Mouse (Mus musculus) right cerebral cortex, adult 18-20 months (tissue): ENCODE measurements around the gene Timm10.

Experiments
- DNase-seq: peaks from one replicate; pipeline ENCODE4 v3.0.0; 2022; ENCODE audit warnings: mixed read lengths

The Timm10 gene

GRCm38 (mm10) chr2:84822552-84822951 lies 4.2 kb upstream of the Timm10 start, which contains the start of gene Smtnl1:
Gene Smtnl1 (minus strand): TSS chr2:84822652.
- DNase-seq = no peak

GRCm38 (mm10) chr2:84823237-84823636 lies 3.6 kb upstream of the Timm10 start:
- no peak for DNase-seq

DNA sequence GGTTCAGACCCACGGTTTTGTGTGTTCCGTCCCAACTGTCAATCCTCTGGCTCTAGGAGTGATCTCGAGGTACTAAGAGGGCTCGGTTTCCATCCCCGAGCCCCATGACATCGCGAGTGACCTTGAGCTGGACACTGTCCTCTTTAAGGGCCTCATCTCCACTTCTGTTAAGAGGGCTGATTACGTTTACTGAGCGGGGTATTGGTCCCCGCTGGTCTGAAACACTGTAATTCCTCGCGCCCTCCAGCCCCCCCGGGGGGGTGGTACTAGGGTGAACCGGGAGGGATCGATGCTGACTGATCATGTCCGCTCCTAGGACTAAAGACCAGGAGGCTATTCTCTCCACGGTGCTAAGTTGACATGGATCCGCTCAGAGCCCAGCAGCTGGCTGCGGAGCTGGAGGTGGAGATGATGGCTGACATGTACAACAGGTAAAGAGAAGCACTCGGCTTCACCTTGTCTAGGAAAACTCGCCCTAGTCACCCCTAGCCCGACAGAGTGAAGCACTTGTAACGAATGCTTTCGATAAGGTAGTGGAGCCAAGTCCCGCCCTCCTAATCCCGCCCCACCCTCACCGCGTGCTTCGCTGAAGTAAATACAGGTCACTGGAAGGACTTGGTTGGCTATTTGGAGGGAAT lies 605 bp downstream of the Timm10 start:
- DNase-seq = no peak

GRCm38 (mm10) chr2:84831666-84832391 lies 5.0 kb downstream of the Timm10 start:
- DNase-seq = peak; percentile 87

DNA sequence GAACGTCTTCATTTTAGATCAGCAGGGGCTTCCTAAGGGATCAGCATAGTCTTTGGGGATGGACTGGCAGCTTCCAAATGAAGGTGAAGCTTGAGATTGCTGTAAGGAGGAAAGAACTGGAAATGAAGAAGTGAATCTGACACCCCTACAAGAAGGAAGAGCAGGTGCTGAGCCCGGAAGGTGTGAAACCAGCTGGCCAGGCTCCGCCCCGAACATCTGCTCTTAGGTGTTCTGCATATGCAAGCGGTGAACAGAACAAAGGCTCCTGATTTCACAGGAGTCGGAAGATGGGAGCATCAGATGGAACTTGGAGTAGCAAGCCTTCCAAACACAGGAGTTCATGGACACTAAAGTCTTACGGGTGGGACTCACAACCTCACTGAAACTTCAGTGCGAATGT lies 10.3 kb downstream of the Timm10 start:
- DNase-seq = no peak

- DNase-seq = no peak
These were observed 11.2 kb downstream of the Timm10 start for GRCm38 (mm10) chr2:84837817-84838592.

- no peak for DNase-seq
These were observed 11.8 kb downstream of the Timm10 start, which contains the start of gene Slc43a1 for GRCm38 (mm10) chr2:84838593-84838949. Gene Slc43a1 (plus strand): TSS chr2:84838850.

DNA sequence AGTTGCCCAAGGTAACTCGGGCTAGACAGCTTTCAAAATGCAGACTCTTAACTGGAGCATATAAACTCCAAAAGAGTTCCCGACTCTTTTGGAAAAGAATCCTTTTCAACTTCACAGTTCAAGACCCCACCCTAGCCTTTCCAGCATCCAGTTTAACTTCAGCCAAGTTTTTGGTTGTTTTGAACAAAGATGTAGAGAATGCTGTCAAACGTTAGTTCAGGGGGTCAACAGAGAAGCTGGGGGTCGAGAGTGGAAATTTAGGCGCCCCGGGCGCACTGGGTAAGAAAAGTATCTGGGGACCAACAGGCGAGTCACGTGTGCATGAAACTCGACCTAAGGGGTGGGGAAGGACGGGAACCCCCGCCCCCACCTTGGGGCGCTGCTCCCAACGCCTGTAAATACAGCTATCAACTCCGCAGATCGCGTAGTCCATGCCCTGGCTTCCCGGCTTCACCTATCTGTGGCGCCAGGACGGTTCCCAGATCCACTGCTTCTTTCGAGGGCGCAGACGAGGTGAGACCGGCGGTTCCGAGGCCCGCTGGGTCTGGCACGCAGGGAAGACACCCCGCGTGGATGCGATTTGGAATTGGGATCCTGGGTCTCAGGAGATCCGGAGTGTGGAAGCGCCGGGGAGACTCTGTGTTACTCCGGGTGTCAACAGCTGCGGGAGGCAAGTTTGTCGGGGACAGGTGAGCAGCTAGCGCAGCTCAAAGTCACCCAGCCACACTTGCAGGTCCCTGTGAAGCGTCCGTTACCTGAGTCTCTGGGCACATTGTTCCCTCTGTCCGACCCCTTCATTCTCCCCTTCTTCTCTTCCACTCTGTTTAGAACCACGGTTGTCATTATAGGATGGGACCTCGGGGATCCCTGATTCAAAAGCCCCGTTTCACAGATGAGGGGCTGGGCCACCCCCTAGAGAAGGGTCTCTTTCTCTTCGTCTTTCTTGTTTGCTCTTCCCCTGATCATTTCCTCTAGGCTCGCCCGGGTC lies 12.5 kb downstream of the Timm10 start:
- DNase-seq = no peak

DNA sequence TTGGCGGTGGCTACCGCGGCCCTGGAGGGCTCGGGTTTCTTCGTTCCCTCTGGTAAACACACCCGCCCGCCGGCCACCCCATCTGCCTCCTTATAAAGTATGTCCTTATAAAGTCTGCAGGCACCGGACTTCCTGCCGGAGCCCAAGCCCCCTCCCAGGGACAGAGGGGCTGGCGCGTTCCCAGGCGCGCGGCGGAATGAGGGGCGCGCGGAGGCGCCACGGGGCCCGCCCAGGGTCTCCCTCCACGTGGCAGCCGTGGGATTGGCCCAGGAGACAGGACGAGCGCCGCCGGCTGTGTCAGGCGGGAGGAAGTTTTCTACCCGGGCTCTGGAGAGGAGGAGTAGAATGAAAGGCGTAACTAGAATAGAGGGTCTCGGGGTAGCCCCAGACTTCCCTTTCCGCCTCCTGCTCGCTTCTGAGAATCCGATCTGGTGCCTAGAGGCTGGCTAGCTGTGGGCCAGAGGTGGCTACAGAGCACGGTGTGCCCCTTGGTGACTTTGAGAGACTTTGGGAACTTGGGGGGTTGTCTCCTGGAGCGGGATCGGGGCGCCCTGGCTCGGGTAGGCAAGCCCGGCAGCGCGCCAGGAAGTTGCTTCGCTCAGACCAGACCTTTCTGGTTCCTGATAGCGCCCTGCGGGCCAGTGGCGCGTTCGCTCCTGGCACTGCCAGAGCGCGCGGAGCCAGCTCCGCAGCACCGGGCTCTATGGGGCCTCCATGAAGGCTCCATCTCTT lies 13.4 kb downstream of the Timm10 start:
- DNase-seq = no peak

DNA sequence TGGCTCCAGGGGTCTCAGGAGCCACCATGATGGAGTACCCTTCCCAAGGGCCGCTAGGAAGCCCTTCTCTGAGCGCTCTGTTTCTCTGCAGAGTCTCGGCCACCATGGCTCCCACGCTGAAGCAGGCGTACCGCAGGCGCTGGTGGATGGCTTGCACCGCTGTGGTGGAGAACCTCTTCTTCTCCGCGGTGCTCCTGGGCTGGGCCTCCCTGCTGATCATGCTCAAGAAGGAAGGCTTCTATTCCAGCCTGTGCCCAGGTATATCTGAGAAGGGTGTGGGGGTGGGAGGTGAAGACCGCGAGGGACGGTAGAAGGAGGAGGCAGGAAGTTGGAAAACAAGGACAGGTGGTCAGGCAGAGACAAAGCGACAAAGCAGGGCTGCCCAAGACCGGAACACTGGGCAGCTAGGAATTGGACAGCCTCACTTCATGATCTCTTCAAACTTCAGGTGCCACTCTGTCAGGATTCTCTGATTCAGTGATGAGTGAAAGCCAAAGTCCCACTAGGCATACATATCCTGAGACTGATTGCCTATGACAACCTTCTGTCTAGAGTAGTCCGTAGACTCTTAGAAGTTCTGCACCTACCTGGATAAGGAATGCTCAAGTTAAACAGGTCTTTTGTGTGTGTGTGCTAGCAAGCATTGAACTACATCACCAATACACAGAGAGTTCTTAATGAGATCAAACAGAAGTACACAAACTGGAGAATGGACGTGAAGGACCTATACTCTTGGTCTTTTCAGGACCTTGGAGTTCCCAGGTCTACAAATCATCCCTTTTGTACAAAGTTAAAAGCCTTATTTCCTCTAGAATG lies 14.2 kb downstream of the Timm10 start:
- no peak for DNase-seq

- no peak for DNase-seq
These were observed 15.1 kb downstream of the Timm10 start for GRCm38 (mm10) chr2:84841905-84842304.

DNA sequence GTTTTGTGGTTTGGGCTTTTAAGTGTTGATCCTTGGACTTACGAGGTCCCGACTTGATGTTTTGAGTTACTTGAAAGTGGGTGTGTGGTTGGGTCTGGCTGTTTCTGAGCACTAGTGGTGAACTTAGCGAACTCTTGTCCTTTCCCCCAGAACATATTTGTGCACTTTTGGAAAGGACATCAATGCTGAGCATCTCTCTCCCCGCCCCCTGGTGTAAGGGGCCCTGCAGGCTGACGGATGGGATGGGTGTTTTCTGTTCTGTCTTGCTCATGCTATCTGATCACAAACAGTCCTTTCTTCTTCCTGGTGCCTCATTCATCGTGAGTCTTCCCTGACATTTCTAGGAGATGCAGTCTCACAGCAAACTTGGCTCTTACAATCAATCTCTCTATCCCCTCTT lies 16.9 kb downstream of the Timm10 start:
- DNase-seq = no peak

DNA sequence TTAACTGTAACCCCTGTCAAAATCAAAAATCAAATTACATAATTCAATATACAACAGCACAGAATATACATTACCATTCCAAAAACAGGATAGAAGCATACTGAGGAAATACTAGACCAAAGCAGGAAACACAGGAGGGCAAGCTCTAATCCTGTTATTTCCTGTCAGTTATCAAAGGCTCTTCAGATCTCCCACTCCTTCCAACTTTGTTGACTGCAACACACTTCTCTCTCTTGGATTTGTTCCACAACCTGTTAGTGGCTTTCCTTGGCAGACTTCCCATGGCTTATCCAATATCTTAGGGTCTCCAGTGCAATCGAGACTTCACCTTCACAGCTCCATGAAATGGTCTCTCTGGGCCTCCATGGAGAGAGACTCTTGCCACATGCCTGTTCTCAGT lies 18.4 kb downstream of the Timm10 start:
- DNase-seq = no peak

DNA sequence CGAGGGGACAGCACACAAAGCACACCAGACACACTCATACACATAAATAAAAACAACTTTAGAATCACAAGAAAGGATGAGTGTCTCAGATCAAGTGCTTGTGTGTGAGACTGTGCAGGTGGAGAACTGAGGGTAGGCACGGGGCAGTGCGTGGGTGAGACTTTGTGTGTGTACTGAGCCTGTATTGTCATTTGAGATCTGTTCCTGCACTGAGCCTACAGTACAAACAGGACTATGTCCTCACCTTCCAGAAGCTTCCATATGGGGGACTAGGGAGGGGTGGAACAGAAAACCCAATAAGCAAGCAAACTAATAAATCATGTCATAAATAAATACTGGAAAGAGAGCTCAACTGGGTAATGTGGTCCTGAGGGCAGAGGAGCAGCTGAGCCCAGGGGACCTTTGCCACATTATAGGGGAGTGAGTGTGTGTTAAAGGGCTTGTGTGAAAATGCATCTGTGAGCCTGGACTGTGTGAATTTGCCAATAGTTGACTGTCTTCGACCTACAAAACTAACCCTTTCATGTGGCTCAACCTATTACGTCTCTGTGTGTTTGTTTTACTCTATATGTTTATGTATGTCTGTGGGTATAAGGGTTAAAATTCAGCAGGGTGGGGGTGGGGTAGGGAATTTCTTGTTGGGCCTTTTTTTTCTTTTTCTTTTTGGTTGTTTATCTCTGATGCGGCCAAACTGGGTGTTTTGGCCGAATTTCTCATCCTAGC lies 23.8 kb downstream of the Timm10 start:
- DNase-seq = no peak

DNA sequence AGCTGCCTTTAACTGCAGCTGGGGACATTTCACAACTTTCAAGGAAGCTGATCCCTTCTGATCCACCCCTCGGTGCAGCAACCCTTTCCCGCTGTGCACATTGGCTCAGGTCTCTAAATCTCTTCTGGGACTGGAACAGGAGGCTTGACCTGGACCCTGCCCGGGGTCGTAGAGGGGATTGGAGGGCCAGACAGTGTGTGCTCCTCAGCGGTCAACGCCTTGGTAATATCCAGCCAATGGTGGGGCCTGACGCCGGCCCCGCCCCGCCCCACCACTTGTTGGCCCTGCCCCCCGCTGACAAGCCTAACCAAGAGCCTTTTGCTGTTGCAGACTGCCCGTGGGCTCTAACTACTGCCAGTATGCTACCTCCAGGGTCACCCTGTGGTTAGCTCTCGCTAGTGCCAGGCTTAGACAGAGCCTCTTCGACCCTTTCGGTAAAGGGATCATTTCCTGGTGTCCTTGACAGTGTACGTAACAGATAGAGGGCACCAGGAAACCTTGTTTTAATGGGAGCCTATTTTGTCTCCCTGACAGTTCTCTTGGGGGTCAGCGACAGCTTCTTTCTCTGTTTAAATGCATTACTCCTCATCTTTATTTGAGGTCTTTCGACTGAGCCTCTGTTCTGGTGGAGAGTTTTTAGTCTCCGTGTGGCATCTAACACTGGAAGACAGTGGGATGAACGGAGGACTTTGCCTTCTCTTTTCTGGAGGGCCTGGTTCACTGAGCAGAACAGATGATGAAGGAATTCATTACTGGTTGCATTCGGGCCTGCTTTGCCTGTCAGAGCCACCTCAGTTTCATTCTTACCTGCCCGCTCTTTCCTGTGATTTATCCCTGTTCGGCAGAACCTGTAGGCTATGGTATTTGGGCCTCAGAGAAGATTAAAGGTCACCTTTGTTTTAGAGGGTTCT lies 24.6 kb downstream of the Timm10 start:
- no peak for DNase-seq

- DNase-seq = no peak
These were observed 28.9 kb downstream of the Timm10 start for GRCm38 (mm10) chr2:84855732-84856131.

- no peak for DNase-seq
These were observed 31.8 kb downstream of the Timm10 start for GRCm38 (mm10) chr2:84858551-84858950.

DNA sequence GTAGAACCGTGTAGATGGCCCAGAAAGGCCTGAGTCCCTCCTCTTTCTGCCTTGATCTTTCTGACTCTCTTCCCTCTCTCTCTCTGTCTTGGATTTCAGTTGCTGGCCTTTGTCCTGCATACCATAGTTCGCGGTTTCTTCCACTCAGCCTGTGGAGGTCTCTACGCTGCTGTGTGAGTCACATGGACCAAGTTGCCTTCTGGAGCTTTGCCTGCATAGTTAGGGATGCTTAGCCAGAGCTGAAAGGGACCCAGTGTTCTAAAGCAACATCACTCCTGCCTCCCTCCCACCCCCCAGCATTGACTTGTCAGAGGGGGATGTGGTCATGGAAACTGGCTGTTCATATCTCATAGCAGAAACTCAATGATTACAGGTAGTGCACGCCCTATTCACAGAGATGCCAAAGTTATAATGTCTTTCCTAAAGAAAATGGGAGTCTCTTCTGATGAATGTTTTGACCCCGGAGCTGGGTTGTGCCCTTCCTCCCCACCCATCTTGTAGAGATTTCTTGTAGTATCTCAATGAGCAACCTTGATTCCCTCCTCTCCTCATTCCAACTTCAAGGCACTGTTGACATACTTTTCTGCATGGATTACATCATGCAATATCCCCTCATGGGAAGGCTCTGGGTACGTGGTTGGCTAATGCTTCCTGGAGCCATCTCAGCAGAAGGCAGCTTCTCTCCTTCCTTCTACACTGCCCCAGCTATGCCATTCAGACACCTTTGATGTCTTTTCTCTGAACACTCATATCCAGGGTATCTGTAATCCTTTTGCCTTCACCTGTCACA lies 33.4 kb downstream of the Timm10 start:
- DNase-seq = no peak
